Mouse (Mus musculus) forebrain, embryonic 10.5 days (tissue): Measurements from ENCODE around the gene Ypel5. TPM values are rescaled to one million over a fixed set of nuclear protein-coding genes. Genes with fewer than 3 reads are reported as not detected.
A peak's percentile ranks its signal among the peaks of the same experiment; 100 is the strongest.

Source experiments
- DNase-seq: peaks from one replicate; pipeline ENCODE4 v3.0.0-alpha.2; 2017; ENCODE audit warnings: low spot score; ENCODE audit errors: extremely low spot score
- H3K27ac ChIP-seq: fragments of 300-500 bp; sonication (generic); 2 replicates; pipeline ENCODE4 v1.5.1; 2016; ENCODE audit warnings: mild to moderate bottlenecking
- H3K27me3 ChIP-seq: fragments of 300-500 bp; sonication (generic); 2 replicates; pipeline ENCODE4 v1.6.1; 2016; ENCODE audit warnings: mild to moderate bottlenecking; ENCODE audit not compliant: poor library complexity, severe bottlenecking
- H3K36me3 ChIP-seq: fragments of 300-500 bp; sonication (generic); replicated peaks from 2 replicates; pipeline ENCODE4 v1.6.1; 2016; ENCODE audit warnings: mild to moderate bottlenecking, moderate library complexity
- H3K4me1 ChIP-seq: fragments of 300-500 bp; sonication (generic); 2 replicates; pipeline ENCODE4 v1.6.1; 2016
- H3K4me3 ChIP-seq: fragments of 300-500 bp; sonication (generic); 2 replicates; pipeline ENCODE4 v1.5.1; 2016; ENCODE audit warnings: mild to moderate bottlenecking, moderate library complexity
- H3K9me3 ChIP-seq: fragments of 300-500 bp; sonication (generic); 2 replicates; pipeline ENCODE4 v1.6.1; 2016; ENCODE audit warnings: mild to moderate bottlenecking, moderate library complexity
- WGBS: fragments of 180-500 bp; shearing (Covaris S2); methylation state at CpG from one replicate; pipeline ENCODE4 v1.1.7; 2016; 5-methylcytosine and 5-hydroxymethylcytosine counted together
- polyA plus RNA-seq: library from polyadenylated mRNA; unstranded; fragments of >200 nt; fragmentation: Nextera tagmentation; extraction: Ambion mirVana; gene quantifications from 2 replicates; pipeline ENCODE4 v1.2.1, GENCODE M21; 2016

Gene Ypel5
- 20.4 and 23.2 TPM in 2 replicates for polyA plus RNA-seq

DNA sequence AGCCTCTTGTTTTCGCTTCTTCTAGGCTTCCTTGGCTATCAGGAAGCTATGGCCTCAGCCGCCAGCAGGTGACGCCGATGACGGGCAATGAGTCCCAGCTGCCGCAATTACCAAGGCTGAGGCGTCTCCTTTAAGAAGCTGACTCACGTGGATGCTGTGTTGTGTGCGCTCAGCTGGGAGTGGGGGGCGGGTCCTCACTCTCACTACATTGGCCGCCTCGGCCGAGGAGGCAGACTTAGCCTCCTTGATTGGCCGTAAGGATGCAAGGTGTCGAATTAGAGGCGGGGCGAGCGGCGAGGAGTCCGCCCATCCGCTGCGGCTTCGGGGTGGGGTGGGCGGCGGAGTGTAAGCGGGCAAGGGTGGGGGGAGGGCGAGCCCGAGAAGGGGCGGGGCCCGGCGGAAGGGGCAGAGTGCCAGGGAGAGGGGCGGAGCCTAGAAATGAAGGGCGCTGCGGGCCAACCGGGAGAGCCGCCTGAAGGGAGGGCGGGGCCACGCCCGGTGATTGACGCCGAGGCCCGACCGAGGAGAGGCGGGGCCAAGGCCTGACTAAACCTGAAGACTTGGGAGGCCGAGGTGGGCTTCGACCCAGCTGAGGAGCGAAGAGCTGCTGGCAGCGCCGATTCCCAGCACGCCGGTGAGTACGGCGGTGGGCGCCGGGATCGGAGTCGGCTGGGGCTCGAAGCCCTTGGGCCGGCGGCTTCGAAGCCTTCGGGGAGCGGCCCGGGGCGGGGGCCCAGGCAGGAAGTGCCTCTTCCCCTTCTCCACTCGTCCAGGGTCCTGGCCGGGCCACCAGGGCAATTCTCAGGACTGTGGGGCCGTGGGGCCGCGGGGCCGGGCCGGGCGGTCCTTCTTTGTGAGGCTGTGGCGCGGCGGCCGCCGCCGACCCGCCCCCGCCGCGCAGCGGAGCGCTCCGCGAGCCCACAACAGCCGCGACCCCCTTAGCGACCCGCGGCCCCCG lies at the start of gene Ypel5:
Gene Ypel5 (plus strand): TSS at position 296 of the 958 bp plus-strand sequence.
- Histone ChIP-seq H3K36me3 (no peaks in the 10 kb centered on the region), H3K27ac (peak within 1 kb of the TSS; percentile 94), H3K4me3 (peak within 1 kb of the TSS; percentile 88), H3K4me1 (peaks cover 11% of the 10 kb centered on the region; the same call in 1 of the 2 replicates), H3K9me3 (no peaks in the 10 kb centered on the region), H3K27me3 (0 out of 2 replicates have a peak, but pooled peaks cover 7% of the 10 kb centered on the region)
- under 1% methylated on average over 82 of the region's 93 CpGs for WGBS
- peak; percentile 98 for DNase-seq

DNA sequence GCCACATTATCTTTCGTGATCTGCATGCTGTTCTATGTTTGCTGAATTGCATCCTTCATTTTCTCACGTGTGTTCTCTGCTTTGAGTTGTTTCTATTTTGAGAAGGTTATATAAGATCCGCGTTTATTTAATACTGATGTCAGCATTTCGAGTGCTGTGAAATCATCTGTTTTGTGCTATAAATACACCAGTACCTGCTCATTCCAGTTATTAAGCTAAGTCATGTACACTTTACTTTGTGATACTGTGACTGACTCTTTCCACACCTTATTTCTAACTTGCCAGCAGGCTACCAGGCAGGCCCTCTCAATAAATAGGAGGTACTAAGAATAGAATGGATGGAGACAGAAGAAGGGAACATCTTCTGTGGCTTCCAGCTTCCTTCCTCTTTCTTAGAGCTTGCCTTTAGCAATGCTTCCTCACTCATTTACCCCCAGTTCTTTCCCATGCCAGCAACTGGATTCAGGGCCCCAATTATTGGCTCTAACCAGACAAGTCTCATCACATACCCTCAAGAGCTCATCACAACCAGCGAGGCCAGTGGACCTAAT lies 48.3 kb upstream of the Ypel5 start:
- 89% methylated on average over 6 of the region's 6 CpGs for WGBS
- DNase-seq: no peak
- Histone ChIP-seq H3K27ac (no peak overlapping the region), H3K4me1 (no peaks in the 10 kb centered on the region), H3K4me3 (no peak overlapping the region), H3K27me3 (no peaks in the 10 kb centered on the region), H3K9me3 (no peaks in the 10 kb centered on the region), H3K36me3 (no peaks in the 10 kb centered on the region)

DNA sequence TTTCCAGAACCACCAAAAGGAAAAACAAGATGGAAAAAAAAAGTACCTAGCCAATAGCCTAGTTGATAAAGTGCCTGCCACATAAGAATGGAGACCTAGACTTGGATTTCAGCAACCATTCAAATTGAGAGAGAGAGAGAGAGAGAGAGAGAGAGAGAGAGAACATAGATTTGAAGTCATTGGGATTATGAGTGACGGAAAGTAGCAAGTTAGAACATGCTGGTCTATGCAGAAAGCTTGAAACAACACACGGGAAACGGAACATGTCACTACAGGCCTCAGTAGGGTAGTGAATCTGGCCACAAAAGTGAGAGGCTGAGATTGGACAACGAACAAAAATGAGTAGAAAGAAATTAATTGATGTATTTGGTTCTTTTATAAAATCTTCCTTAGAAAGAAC lies 43.0 kb upstream of the Ypel5 start:
- no peak for DNase-seq
- no peaks in the 10 kb centered on the region; the same call in 1 of the 2 replicates for H3K9me3 ChIP-seq
- H3K36me3 ChIP-seq: no peaks in the 10 kb centered on the region
- no peak overlapping the region for H3K27ac ChIP-seq
- H3K4me3 ChIP-seq: no peak overlapping the region
- 85% methylated on average over 4 of the region's 4 CpGs for WGBS
- H3K27me3 ChIP-seq: no peaks in the 10 kb centered on the region
- no peaks in the 10 kb centered on the region for H3K4me1 ChIP-seq

DNA sequence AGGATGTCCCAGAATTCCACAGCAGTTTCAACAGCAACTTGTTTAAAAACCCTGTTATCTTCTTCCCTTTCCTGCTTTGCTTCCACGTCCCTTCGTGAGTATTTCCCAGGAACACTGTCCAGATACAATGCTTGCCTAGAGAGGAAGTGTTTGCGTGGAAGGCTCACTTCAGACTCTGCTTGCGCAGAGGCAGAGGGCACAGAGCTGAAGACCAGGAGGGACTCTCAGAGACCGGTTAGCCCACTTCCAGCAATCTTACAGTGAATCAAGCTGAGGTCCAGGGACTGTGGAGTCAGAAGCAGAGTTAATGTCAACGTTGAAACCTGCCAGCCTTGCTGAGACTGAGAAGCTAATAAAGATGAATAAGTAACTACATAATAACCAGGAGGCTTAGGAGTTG lies 41.6 kb upstream of the Ypel5 start:
- no peaks in the 10 kb centered on the region; the same call in 1 of the 2 replicates for H3K9me3 ChIP-seq
- DNase-seq: no peak
- H3K4me1 ChIP-seq: no peaks in the 10 kb centered on the region
- H3K27ac ChIP-seq: no peak overlapping the region
- 74% methylated on average over 6 of the region's 6 CpGs for WGBS
- H3K27me3 ChIP-seq: no peaks in the 10 kb centered on the region
- no peaks in the 10 kb centered on the region for H3K36me3 ChIP-seq
- H3K4me3 ChIP-seq: no peak overlapping the region

DNA sequence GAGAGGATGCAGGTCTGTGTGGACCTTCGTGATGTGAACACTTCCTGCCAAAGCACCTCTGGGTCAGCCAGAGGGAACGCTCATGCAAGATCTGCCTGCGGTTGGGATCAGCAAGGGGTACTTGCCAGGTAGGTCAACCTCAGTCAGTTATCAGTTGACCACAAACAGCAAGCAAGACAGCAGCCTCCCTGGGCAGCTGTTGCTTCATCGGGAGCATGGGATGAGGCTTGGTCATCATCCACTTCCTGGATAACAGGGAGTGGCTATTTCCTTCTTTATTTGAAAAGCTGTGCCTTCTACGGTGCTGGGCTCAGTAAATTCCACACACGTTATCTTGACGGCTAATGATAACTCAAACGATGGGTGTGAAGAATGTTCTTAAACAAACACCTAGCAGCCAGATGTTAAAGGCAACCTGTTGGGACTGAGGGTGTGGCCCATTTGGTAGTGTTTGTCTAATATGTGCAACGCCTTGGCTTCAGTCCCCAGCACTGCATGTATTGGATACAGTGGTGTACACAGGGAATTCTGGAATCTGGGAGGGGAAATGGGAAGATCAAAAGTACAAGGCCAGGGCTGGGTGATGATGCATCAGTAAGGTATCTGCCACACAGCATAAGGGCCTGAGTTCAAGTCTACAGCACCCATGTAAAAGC lies 40.7 kb upstream of the Ypel5 start:
- no peak for DNase-seq
- no peaks in the 10 kb centered on the region; the same call in 1 of the 2 replicates for H3K9me3 ChIP-seq
- no peak overlapping the region for H3K4me3 ChIP-seq
- H3K36me3 ChIP-seq: no peaks in the 10 kb centered on the region
- H3K27ac ChIP-seq: no peak overlapping the region
- 90% methylated on average over 9 of the region's 9 CpGs for WGBS
- H3K4me1 ChIP-seq: no peaks in the 10 kb centered on the region
- no peaks in the 10 kb centered on the region for H3K27me3 ChIP-seq

DNA sequence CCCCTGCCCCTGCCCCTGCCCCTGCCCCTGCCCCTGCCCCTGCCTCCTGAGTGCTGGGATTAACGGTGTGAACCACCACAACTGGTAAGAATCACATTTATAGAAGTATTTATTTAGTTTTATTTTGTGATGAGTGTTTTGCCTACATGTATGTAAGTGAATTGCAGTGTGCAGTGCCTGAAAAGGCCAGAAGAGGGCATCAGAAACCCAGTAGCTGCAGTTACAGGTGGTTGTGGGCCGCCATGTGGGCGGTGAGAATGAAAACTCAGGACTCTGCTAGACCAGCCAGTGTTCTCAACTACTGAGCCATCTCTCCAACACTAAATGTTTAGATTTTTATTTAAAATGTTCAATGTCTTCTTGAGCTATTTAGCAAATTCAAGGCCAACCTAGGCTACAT lies 39.7 kb upstream of the Ypel5 start:
- no peaks in the 10 kb centered on the region for H3K4me1 ChIP-seq
- DNase-seq: no peak
- no peaks in the 10 kb centered on the region for H3K27me3 ChIP-seq
- H3K36me3 ChIP-seq: no peaks in the 10 kb centered on the region
- no peak overlapping the region for H3K4me3 ChIP-seq
- WGBS: 92% methylated on average over 3 of the region's 3 CpGs
- no peaks in the 10 kb centered on the region; the same call in 1 of the 2 replicates for H3K9me3 ChIP-seq
- H3K27ac ChIP-seq: no peak overlapping the region

DNA sequence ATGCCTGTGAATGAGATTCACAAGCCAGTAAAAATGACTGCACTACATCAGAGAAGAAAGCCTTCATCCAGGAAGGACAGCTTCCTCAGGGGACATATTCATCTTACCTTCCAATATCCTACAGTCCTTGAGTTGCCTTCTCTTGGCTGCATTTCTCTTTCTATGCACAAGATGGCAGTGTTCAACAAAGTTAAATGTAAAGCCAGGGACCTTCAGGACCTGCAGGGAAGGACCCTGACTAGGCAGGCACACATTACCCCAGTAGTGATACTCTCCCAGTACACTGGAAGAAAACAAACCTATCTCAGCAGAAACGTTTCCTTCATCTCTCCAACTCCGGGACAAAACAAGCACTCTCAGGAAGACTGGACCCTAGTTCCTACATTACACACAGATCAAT lies 38.4 kb upstream of the Ypel5 start:
- DNase-seq: no peak
- H3K27me3 ChIP-seq: no peaks in the 10 kb centered on the region
- no peaks in the 10 kb centered on the region; the same call in 1 of the 2 replicates for H3K9me3 ChIP-seq
- H3K4me3 ChIP-seq: no peak overlapping the region
- no peak overlapping the region for H3K27ac ChIP-seq
- 33% methylated on average over 2 of the region's 2 CpGs for WGBS
- H3K36me3 ChIP-seq: no peaks in the 10 kb centered on the region
- H3K4me1 ChIP-seq: no peaks in the 10 kb centered on the region

DNA sequence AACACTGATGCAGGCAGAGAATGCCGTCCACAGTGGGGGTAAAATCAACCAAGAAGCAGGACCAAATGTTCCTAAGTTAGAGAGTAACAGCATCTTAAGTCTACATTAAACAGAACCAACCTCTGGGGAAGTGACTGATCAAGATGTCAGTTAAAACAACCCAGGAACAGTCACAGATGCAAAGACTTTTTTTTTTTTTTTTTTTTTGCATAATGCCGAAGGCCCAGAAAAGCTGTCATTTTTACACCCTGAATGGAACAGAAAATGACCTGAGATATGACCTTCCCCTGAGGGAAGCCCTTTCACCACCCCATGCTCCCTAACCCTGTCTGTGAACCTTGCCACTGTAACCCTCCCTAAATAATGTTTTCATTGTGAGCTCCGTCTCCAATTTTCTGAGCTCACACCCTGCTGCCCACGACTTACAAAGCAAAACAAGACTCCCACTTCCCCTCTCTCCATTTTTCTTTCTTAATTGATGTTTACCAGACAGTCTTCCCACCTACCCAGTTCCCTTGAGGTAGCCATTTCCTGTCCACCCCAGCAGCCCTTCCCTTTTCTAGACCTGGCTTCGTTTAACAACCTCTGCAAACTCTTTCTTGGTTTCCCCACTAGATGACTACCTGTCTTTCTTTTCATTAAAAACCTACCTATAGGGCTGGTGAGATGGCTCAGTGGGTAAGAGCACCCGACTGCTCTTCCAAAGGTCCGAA lies 26.2 kb upstream of the Ypel5 start:
- no peaks in the 10 kb centered on the region for H3K9me3 ChIP-seq
- WGBS: 67% methylated on average over 7 of the region's 7 CpGs
- no peaks in the 10 kb centered on the region for H3K27me3 ChIP-seq
- H3K4me1 ChIP-seq: peaks cover 8% of the 10 kb centered on the region; the same call in 1 of the 2 replicates
- H3K36me3 ChIP-seq: no peaks in the 10 kb centered on the region
- no peak for DNase-seq
- H3K4me3 ChIP-seq: no peak overlapping the region
- no peak overlapping the region for H3K27ac ChIP-seq

DNA sequence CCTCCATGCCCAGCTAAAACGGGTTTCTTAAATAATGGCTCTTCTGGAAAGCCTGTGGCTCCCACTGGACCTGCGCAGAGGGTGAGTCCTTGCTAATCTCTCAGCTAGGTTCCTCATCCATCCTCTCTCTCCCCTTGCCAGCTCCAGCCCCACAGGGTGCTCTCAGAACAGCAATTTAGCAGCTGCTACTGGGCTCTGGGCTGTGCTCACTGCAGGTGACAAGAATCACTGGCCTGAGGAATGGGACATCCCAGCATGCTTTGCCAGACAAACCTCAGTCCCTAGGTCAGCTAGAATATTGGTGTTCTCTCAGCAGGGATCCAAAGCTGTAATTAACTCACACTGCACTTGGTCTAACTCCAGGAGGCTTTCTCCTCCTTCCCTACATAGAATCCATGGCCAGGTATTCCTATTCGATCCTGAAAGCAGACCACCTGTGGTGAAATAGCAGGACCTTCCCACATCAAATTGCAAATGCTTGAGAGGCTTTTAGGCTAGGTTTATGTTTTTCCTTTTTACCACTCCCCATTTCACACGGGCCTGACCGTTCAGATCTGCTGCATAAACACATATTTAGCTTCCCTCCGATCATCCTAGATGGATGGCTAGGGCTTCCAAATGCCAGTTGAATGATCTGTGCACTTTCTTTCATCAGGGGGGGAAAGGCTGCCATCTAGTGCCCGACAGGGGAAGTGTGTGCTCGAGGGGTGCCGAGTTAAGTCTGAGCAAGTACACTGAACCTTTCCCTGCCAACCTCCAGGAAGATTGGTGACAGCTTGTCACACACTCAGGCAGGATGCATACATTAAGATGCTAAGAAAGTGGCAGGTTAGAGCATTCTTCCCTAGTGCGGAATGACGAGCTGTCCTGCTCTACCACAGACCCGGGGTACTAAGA lies 22.6 kb upstream of the Ypel5 start:
- H3K36me3 ChIP-seq: no peaks in the 10 kb centered on the region
- H3K4me1 ChIP-seq: peaks cover 8% of the 10 kb centered on the region; the same call in 1 of the 2 replicates
- 16% methylated on average over 12 of the region's 12 CpGs for WGBS
- no peaks in the 10 kb centered on the region for H3K27me3 ChIP-seq
- peak; percentile 48 for DNase-seq
- H3K27ac ChIP-seq: no peak overlapping the region
- no peaks in the 10 kb centered on the region for H3K9me3 ChIP-seq
- no peak overlapping the region for H3K4me3 ChIP-seq

DNA sequence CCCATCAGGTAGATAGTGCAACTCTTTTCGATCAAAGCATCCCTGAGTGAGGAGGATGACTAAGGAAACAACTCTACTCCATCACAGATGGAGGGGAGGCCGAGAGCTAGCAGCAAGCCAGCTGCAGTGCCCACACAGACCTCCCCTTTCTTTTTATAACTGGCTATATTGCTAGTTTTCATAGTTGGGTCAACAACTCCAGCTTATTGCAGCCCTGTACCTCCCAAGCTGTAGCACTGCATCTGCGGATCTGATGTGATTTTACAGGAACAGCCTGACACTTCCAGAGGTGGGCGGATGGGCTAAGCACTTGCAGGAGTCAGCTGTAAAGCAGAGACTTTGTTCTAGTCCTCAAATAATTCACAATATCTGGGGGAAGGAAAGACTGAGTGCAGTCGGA lies 18.7 kb upstream of the Ypel5 start:
- Histone ChIP-seq H3K4me1 (peaks cover 14% of the 10 kb centered on the region; the same call in 1 of the 2 replicates), H3K27me3 (no peaks in the 10 kb centered on the region), H3K36me3 (no peaks in the 10 kb centered on the region), H3K27ac (no peak overlapping the region), H3K9me3 (no peaks in the 10 kb centered on the region), H3K4me3 (no peak overlapping the region)
- no peak for DNase-seq
- WGBS: 87% methylated on average over 5 of the region's 5 CpGs

DNA sequence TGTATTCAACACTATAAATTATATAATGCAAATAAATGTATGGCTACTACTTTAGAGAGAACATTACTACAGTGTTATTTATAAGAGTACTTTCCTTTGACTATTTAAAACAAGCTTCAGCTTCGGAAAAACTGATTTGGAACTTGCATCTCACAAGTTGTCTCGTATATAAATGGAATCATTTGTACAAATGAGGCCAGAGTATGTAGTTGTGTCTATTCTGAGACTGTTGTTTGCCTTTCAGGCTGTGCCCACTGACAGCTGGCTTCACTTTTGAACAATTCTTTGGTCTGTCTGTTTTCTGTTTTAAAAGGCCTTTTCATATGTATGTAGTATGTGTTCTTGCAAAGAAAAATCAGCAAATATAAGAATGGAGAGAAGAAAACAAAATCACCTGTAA lies 16.5 kb upstream of the Ypel5 start:
- no peak for DNase-seq
- Histone ChIP-seq H3K36me3 (no peaks in the 10 kb centered on the region), H3K4me3 (no peak overlapping the region), H3K27me3 (no peaks in the 10 kb centered on the region), H3K9me3 (no peaks in the 10 kb centered on the region), H3K27ac (no peak overlapping the region), H3K4me1 (0 out of 2 replicates have a peak, but pooled peaks cover 6% of the 10 kb centered on the region)
- WGBS: 88% methylated on average over 2 of the region's 2 CpGs
